Mouse (Mus musculus) liver, embryonic 14.5 days (tissue): Measurements from ENCODE around the gene Ankfn1. TPM values are rescaled to one million over a fixed set of nuclear protein-coding genes. Genes with fewer than 3 reads are reported as not detected.

Experiments
- ATAC-seq: fragments of 200-750 bp; cut with Nextera tagmentation; 2 replicates; pipeline ENCODE4 v1.8.0; 2017; ENCODE audit warnings: moderate number of reproducible peaks, mild to moderate bottlenecking, moderate library complexity; ENCODE audit not compliant: insufficient read depth
- DNase-seq, 3 experiments: peaks; one replicate each; pipeline ENCODE4 v3.0.0-alpha.2; 2012 to 2013; ENCODE audit warnings: low read depth in 3 of 3, low spot score in 3 of 3
- H3K27ac ChIP-seq: fragments of 300-500 bp; sonication (generic); 2 replicates; pipeline ENCODE4 v1.5.1; 2014; ENCODE audit warnings: moderate library complexity, mild to moderate bottlenecking, control low read depth, inconsistent platforms
- H3K27me3 ChIP-seq: fragments of 300-500 bp; sonication (generic); 2 replicates; pipeline ENCODE4 v1.6.1; 2014; ENCODE audit warnings: mild to moderate bottlenecking, low read length, moderate library complexity; ENCODE audit not compliant: control insufficient read depth, insufficient read depth
- H3K36me3 ChIP-seq: fragments of 300-500 bp; sonication (generic); replicated peaks from 2 replicates; pipeline ENCODE4 v1.6.1; 2014; ENCODE audit warnings: low read depth; ENCODE audit not compliant: control insufficient read depth, insufficient read depth
- H3K4me1 ChIP-seq, 2 experiments: fragments of 200-500 bp in 1 of 2; fragments of 300-500 bp in 1 of 2; sonication (generic) in 1 of 2; replicated peaks; 2 replicates each; pipeline ENCODE4 v1.6.1; 2012 to 2014; ENCODE audit warnings: antibody characterized with exemption in 1 of 2, inconsistent platforms in 1 of 2, low read length in 1 of 2; ENCODE audit not compliant: control insufficient read depth in 2 of 2, insufficient read depth in 2 of 2
- H3K4me2 ChIP-seq: fragments of 300-500 bp; sonication (generic); 2 replicates; pipeline ENCODE4 v1.6.1; 2014; ENCODE audit warnings: low read depth, mild to moderate bottlenecking, control low read depth, moderate library complexity
- H3K4me3 ChIP-seq, 2 experiments: fragments of 200-500 bp in 1 of 2; fragments of 300-500 bp in 1 of 2; sonication (generic) in 1 of 2; 2 replicates each; pipeline ENCODE4 v1.5.1; 2012 to 2014; ENCODE audit warnings: low read depth in 2 of 2, low read length in 2 of 2, mild to moderate bottlenecking in 2 of 2, control low read depth in 1 of 2, inconsistent platforms in 1 of 2, moderate library complexity in 1 of 2; ENCODE audit not compliant: insufficient read depth in 1 of 2
- H3K9ac ChIP-seq: fragments of 300-500 bp; sonication (generic); replicated peaks from 2 replicates; pipeline ENCODE4 v1.6.1; 2014; ENCODE audit warnings: mild to moderate bottlenecking, control low read depth, moderate library complexity
- H3K9me3 ChIP-seq: fragments of 300-500 bp; sonication (generic); 2 replicates; pipeline ENCODE4 v1.6.1; 2016; ENCODE audit warnings: low read length, mixed read lengths; ENCODE audit not compliant: control insufficient read depth
- CTCF ChIP-seq: IDR thresholded peaks from 2 replicates; pipeline ENCODE4 v1.5.1; 2016; ENCODE audit warnings: antibody characterized with exemption, low read depth, control low read depth
- EP300 ChIP-seq: IDR thresholded peaks from 2 replicates; pipeline ENCODE4 v1.6.1; 2016; ENCODE audit warnings: antibody characterized with exemption, low read depth
- WGBS: fragments of 180-500 bp; shearing (Covaris S2); extraction: QIAGEN DNeasy Blood & Tissue Kit; methylation state at CpG from one replicate; pipeline ENCODE4 v1.1.7; 2014; ENCODE audit not compliant: insufficient replicate concordance; 5-methylcytosine and 5-hydroxymethylcytosine counted together
- polyA plus RNA-seq, 2 experiments: library from polyadenylated mRNA; depleted of rRNA in 1 of 2; stranded (reverse) in 1 of 2; unstranded in 1 of 2; fragments of >200 nt; fragmentation: Nextera tagmentation in 1 of 2; extraction: Ambion mirVana in 1 of 2; gene quantifications; 2 replicates each; pipeline versions ENCODE4 v1.2.1 to v1.2.3; 2012 to 2014

The Ankfn1 gene
- polyA plus RNA-seq, 2 experiments: not detected

GRCm38 (mm10) chr11:89544856-89545817 lies 232.3 kb downstream of the Ankfn1 start:
- no peak overlapping the region for H3K9ac ChIP-seq
- TF ChIP-seq CTCF: no peak
- no peak for TF ChIP-seq EP300

GRCm38 (mm10) chr11:89538376-89538775 lies 239.1 kb downstream of the Ankfn1 start:
- Histone ChIP-seq H3K4me2 (no peak overlapping the region), H3K4me1 (no peaks in the 10 kb centered on the region), H3K27ac (no peak overlapping the region), H3K9ac (no peak overlapping the region), H3K9me3 (no peaks in the 10 kb centered on the region), H3K27me3 (no peaks in the 10 kb centered on the region), H3K4me3 (no peak overlapping the region), H3K36me3 (no peaks in the 10 kb centered on the region)
- DNase-seq: no peak
- TF ChIP-seq CTCF (no peak), EP300 (no peak)
- ATAC-seq: no peak
- WGBS: 67% methylated on average over 8 of the region's 8 CpGs

More at GRCm38 (mm10) chr11:89544856-89545817, 232.3 kb downstream of the Ankfn1 start:
- 9% methylated on average over 29 of the region's 29 CpGs for WGBS
- H3K4me3 ChIP-seq: no peak overlapping the region
- ATAC-seq (no peak), DNase-seq (no peak)
- H3K27me3 ChIP-seq: no peaks in the 10 kb centered on the region; the same call in 1 of the 2 replicates
- H3K27ac ChIP-seq: no peak overlapping the region
- no peaks in the 10 kb centered on the region for H3K4me1 ChIP-seq
- no peaks in the 10 kb centered on the region for H3K36me3 ChIP-seq
- H3K9me3 ChIP-seq: no peaks in the 10 kb centered on the region
- no peak overlapping the region for H3K4me2 ChIP-seq

- Histone ChIP-seq H3K4me3 (no peak overlapping the region), H3K4me1 (no peaks in the 10 kb centered on the region), H3K36me3 (no peaks in the 10 kb centered on the region), H3K9me3 (no peaks in the 10 kb centered on the region), H3K9ac (no peak overlapping the region), H3K27me3 (no peaks in the 10 kb centered on the region), H3K27ac (no peak overlapping the region), H3K4me2 (no peak overlapping the region)
- 68% methylated on average over 4 of the region's 4 CpGs for WGBS
- DNase-seq: no peak
- no peak for TF ChIP-seq CTCF
- TF ChIP-seq EP300: no peak
- ATAC-seq: no peak
These were observed 249.5 kb downstream of the Ankfn1 start for GRCm38 (mm10) chr11:89527800-89528430.

DNA sequence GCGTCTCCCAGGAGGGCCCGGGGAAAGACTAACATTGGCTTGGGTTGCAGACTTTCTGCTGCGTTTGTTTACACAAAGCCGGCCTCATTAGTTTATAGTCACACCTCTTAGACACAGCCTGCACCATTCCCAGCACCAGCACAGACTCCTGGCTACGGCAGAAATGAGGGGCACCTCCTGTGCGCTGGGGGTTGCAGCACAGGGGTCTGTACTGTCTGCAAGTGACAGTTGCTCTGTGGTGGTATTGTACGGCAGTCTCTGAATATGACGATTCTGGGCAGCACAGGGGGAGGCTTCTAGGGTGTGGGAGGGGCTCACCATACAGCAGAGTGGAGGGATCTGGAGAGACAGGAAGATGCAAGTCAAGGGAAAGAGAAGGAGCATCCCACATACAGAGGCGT lies 262.0 kb downstream of the Ankfn1 start:
- ATAC-seq (no peak), DNase-seq (no peak)

More for the DNA sequence above, 262.0 kb downstream of the Ankfn1 start:
- Histone ChIP-seq H3K4me3 (no peak overlapping the region), H3K27me3 (no peaks in the 10 kb centered on the region), H3K36me3 (no peaks in the 10 kb centered on the region), H3K4me2 (no peak overlapping the region), H3K27ac (no peak overlapping the region), H3K4me1 (no peaks in the 10 kb centered on the region), H3K9ac (no peak overlapping the region), H3K9me3 (no peaks in the 10 kb centered on the region)
- TF ChIP-seq CTCF: no peak
- TF ChIP-seq EP300: no peak
- WGBS: 30% methylated on average over 9 of the region's 9 CpGs
